Mouse (Mus musculus): ENCODE measurements around the gene Ccdc71. TPM values are rescaled to one million over a fixed set of nuclear protein-coding genes. Genes with fewer than 3 reads are reported as not detected.

Gene Ccdc71
- polyA plus RNA-seq, 1 experiment from 2014 or later, result 53.7 TPM

Other genes with a start within 250 kb of the Ccdc71 start
- gene Dag1, start 196.6 kb upstream of the Ccdc71 start, polyA plus RNA-seq (2015; fragmentation: Nextera tagmentation; extraction: Ambion mirVana), result 64.0 and 70.4 TPM in 2 replicates
- gene Nicn1, start 170.1 kb upstream of the Ccdc71 start, polyA plus RNA-seq (2015; fragmentation: Nextera tagmentation; extraction: Ambion mirVana), result 117 and 136 TPM in 2 replicates
- 24.2 and 30.5 TPM in 2 replicates for gene Amt, start 163.7 kb upstream of the Ccdc71 start, polyA plus RNA-seq (2015; fragmentation: Nextera tagmentation; extraction: Ambion mirVana)
- 261 and 304 TPM in 2 replicates for gene Rhoa, start 154.4 kb upstream of the Ccdc71 start, polyA plus RNA-seq (2015; fragmentation: Nextera tagmentation; extraction: Ambion mirVana)
- 49.2 and 52.0 TPM in 2 replicates for gene Tcta, start 154.4 kb upstream of the Ccdc71 start, polyA plus RNA-seq (2015; fragmentation: Nextera tagmentation; extraction: Ambion mirVana)
- gene Gpx1, start 121.6 kb upstream of the Ccdc71 start, polyA plus RNA-seq (2015; fragmentation: Nextera tagmentation; extraction: Ambion mirVana), result 460 and 559 TPM in 2 replicates
- 110 and 111 TPM in 2 replicates for gene Usp4, start 112.7 kb upstream of the Ccdc71 start, polyA plus RNA-seq (2015; fragmentation: Nextera tagmentation; extraction: Ambion mirVana)
- 1.1 and 1.3 TPM in 2 replicates for gene 1700102P08Rik, start 67.7 kb upstream of the Ccdc71 start, polyA plus RNA-seq (2015; fragmentation: Nextera tagmentation; extraction: Ambion mirVana)
- 1.3 and 1.7 TPM in 2 replicates for gene Ccdc36, start 32.0 kb upstream of the Ccdc71 start, polyA plus RNA-seq (2015; fragmentation: Nextera tagmentation; extraction: Ambion mirVana)
- gene BC048562, start 24.0 kb upstream of the Ccdc71 start, polyA plus RNA-seq (2015; fragmentation: Nextera tagmentation; extraction: Ambion mirVana), result not detected in 2 replicates
- 58.4 and 59.8 TPM in 2 replicates for gene Klhdc8b, start 1.1 kb downstream of the Ccdc71 start, polyA plus RNA-seq (2015; fragmentation: Nextera tagmentation; extraction: Ambion mirVana)
- 17.5 and 18.8 TPM in 2 replicates for gene Lamb2, start 19.2 kb downstream of the Ccdc71 start, polyA plus RNA-seq (2015; fragmentation: Nextera tagmentation; extraction: Ambion mirVana)
- 66.1 and 68.0 TPM in 2 replicates for gene Usp19, start 30.1 kb downstream of the Ccdc71 start, polyA plus RNA-seq (2015; fragmentation: Nextera tagmentation; extraction: Ambion mirVana)
- 58.1 and 78.1 TPM in 2 replicates for gene Qars, start 47.2 kb downstream of the Ccdc71 start, polyA plus RNA-seq (2015; fragmentation: Nextera tagmentation; extraction: Ambion mirVana)
- gene Qrich1, start 56.3 kb downstream of the Ccdc71 start, polyA plus RNA-seq (2015; fragmentation: Nextera tagmentation; extraction: Ambion mirVana), result 111 and 114 TPM in 2 replicates
- 105 and 130 TPM in 2 replicates for gene Impdh2, start 99.8 kb downstream of the Ccdc71 start, polyA plus RNA-seq (2015; fragmentation: Nextera tagmentation; extraction: Ambion mirVana)
- gene Ndufaf3, start 106.9 kb downstream of the Ccdc71 start, polyA plus RNA-seq (2015; fragmentation: Nextera tagmentation; extraction: Ambion mirVana), result 75.0 and 78.2 TPM in 2 replicates
- gene Dalrd3, start 109.4 kb downstream of the Ccdc71 start, polyA plus RNA-seq (2015; fragmentation: Nextera tagmentation; extraction: Ambion mirVana), result 279 and 285 TPM in 2 replicates
- 247 and 279 TPM in 2 replicates for gene Wdr6, start 118.2 kb downstream of the Ccdc71 start, polyA plus RNA-seq (2015; fragmentation: Nextera tagmentation; extraction: Ambion mirVana)
- 36.4 and 44.2 TPM in 2 replicates for gene P4htm, start 137.1 kb downstream of the Ccdc71 start, polyA plus RNA-seq (2015; fragmentation: Nextera tagmentation; extraction: Ambion mirVana)
- 44.4 and 47.3 TPM in 2 replicates for gene Arih2, start 188.9 kb downstream of the Ccdc71 start, polyA plus RNA-seq (2015; fragmentation: Nextera tagmentation; extraction: Ambion mirVana)
- gene Slc25a20, start 201.6 kb downstream of the Ccdc71 start, polyA plus RNA-seq (2015; fragmentation: Nextera tagmentation; extraction: Ambion mirVana), result 41.4 and 49.4 TPM in 2 replicates
- gene Prkar2a, start 228.8 kb downstream of the Ccdc71 start, polyA plus RNA-seq (2015; fragmentation: Nextera tagmentation; extraction: Ambion mirVana), result 50.6 and 59.5 TPM in 2 replicates